Mouse (Mus musculus) left cerebral cortex, adult 2 months (tissue): ENCODE measurements around the gene Rtf2. TPM values are rescaled to one million over a fixed set of nuclear protein-coding genes. Genes with fewer than 3 reads are reported as not detected.
A peak's percentile ranks its signal among the peaks of the same experiment; 100 is the strongest.

ENCODE experiments used
- DNase-seq, 2 experiments: peaks; one replicate each; pipeline ENCODE4 v3.0.0; 2021 to 2022; ENCODE audit warnings: low spot score in 2 of 2, mixed read lengths in 1 of 2; ENCODE audit errors: extremely low spot score in 1 of 2
- H3K27ac ChIP-seq: fragments of 200-600 bp; 2 replicates; pipeline ENCODE4 v1.8.1; 2022
- H3K4me3 ChIP-seq: fragments of 200-600 bp; 2 replicates; pipeline ENCODE4 v1.8.1; 2022
- CTCF ChIP-seq: fragments of 200-600 bp; IDR thresholded peaks from 2 replicates; pipeline ENCODE4 v1.8.1; 2022; ENCODE audit warnings: antibody characterized with exemption, mild to moderate bottlenecking, moderate library complexity
- intact Hi-C: fragments of 180-260 bp; cut with DNase I; formaldehyde crosslinking; loops from one replicate; pipeline ENCODE4 v1.15.1; 2025
- long read RNA-seq, 2 experiments: library from polyadenylated mRNA; stranded (forward); transcript quantifications; one replicate each; pipeline ENCODE4 v2.0.0; 2021; ENCODE audit warnings: borderline mapping rate in 2 of 2
- total RNA-seq, 2 experiments: library from RNA; stranded (reverse); gene quantifications; 2 replicates each; pipeline ENCODE4 v1.2.3; 2021

The Rtf2 gene
- 10 to 100 TPM; 71.6 to 75.9 TPM for total RNA-seq
- long read RNA-seq, experiment 1, transcript Rtf2-201 (9 exons, 2,173 nt), result major isoform, 156 of 166 reads
- long read RNA-seq, experiment 1, partial matches to known transcripts, result 2 of 166 reads
- long read RNA-seq, experiment 1, other reads (novel, unspliced or antisense), result 7 of 166 reads
- long read RNA-seq, experiment 2, transcript Rtf2-201 (9 exons, 2,173 nt), result major isoform, 84 of 95 reads
- long read RNA-seq, experiment 2, partial matches to known transcripts, result 3 of 95 reads
- long read RNA-seq, experiment 2, other reads (novel, unspliced or antisense), result 8 of 95 reads

GRCm38 (mm10) chr2:172439843-172440639, at the start of gene Rtf2:
TSS of gene Rtf2 (plus strand) at chr2:172440556.
- TF ChIP-seq CTCF, result peak; percentile 29

GRCm38 (mm10) chr2:172392041-172392521, 48.3 kb upstream of the Rtf2 start:
- peak; percentile 47 to 53 for DNase-seq
- intact Hi-C loops, result loop anchor here (5.0 kb wide), 1 partner anchor 45 kb away; no protein-coding TSS in a partner anchor
- no peak for TF ChIP-seq CTCF
- Histone ChIP-seq H3K27ac (peak overlapping the region; percentile 53), H3K4me3 (no peak overlapping the region)

More at GRCm38 (mm10) chr2:172439843-172440639, at the start of gene Rtf2:
- intact Hi-C loops, result loop anchor here (2.0 to 5.0 kb wide), 3 partner anchors 48 to 213 kb away; partner anchors contain the start of genes Aurka, Cass4 and Cstf1
- H3K4me3 ChIP-seq, result peak within 1 kb of the TSS; percentile 99
- peak; percentile 99 to 100 for DNase-seq
- H3K27ac ChIP-seq, result peak within 1 kb of the TSS; percentile 88

DNA sequence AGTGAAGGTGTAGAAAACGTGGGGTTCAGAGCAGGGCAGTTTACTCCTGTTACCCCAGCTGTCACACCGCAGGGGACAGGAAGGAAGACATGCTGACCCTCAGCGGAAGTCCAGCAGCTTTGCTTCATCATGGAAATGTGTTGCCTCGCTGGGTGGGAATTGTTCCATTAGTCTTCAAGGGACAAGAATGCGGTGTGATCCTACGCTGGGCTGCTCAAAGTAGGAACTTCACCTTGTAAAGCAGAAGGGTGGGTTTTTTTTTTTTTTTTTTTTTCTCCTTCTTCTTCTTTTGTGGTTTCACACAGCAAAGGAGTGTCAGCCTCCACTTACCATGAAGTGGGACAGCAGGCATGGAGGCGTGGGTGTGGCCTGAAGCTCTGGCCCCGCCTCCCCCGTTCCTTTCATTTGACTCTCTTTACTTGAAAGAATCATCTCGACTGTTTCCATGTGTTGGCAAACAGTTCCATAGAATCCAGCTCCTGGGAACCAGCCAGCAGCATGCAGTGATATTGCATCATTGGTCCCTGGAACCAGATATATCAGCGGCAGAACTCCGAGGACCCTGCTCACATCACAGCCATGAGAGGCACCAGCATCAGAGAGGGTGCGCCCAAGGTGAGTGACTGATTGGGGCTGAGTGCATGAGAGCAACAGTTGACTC, 46.8 kb upstream of the Rtf2 start, which contains the start of gene Cass4:
Cass4 (plus strand) TSS at position 404 of the 661 bp plus-strand sequence.
- H3K27ac ChIP-seq, result peak within 1 kb of the TSS; percentile 53; the same call in 1 of the 2 replicates
- TF ChIP-seq CTCF, result no peak
- DNase-seq, result no peak
- no peak within 1 kb of the TSS for H3K4me3 ChIP-seq
- intact Hi-C loops, result loop anchor here (5.0 kb wide), 1 partner anchor 44 kb away; no protein-coding TSS in a partner anchor

DNA sequence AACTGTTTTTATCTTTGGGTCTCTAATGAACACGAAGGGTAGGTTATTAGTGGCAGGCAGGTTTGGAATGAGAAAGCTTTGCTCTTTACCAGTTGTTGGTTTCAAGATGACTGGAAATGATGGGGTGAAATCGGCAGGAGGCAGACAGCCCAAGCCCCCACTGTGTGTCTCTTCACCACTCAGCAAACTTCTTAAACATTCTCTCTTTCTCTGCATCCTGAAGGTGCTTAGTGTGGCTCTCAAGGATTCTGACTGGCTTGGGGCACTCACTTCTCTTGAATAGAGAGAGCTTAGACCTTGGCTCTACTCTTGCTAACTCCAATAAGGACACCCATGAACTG, 46.3 kb upstream of the Rtf2 start:
- no peak for TF ChIP-seq CTCF
- intact Hi-C loops, result loop anchor here (5.0 kb wide), 1 partner anchor 43 kb away; no protein-coding TSS in a partner anchor
- DNase-seq, result no peak
- Histone ChIP-seq H3K27ac (no peak overlapping the region), H3K4me3 (no peak overlapping the region)

DNA sequence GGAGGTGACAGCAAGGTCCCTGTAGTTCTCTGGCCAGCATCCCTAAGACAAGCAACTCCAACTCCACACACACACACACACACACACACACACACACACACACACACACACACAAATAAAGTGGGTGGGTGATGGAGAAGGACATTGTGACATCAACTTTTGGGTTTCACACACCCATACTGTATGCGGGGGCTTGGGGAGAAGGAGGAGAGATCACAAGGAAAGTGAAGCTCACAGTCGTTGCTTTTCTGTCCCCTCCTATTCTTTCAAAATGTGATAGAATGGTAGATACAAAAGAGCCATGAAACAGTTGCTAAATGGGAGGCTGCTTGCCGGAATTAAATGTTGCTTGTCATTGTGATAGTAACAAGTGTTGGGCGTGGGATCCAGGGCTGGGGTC, 45.7 kb upstream of the Rtf2 start:
- TF ChIP-seq CTCF, result no peak
- Histone ChIP-seq H3K27ac (no peak overlapping the region), H3K4me3 (no peak overlapping the region)
- DNase-seq, result no peak
- intact Hi-C loops, result loop anchor here (5.0 kb wide), 1 partner anchor 43 kb away; no protein-coding TSS in a partner anchor

- no peak for TF ChIP-seq CTCF
- no peak overlapping the region for H3K27ac ChIP-seq
- intact Hi-C loops, result no loop called here
- no peak overlapping the region for H3K4me3 ChIP-seq
- DNase-seq, result no peak
Measured at GRCm38 (mm10) chr2:172395961-172396360, 44.4 kb upstream of the Rtf2 start.

DNA sequence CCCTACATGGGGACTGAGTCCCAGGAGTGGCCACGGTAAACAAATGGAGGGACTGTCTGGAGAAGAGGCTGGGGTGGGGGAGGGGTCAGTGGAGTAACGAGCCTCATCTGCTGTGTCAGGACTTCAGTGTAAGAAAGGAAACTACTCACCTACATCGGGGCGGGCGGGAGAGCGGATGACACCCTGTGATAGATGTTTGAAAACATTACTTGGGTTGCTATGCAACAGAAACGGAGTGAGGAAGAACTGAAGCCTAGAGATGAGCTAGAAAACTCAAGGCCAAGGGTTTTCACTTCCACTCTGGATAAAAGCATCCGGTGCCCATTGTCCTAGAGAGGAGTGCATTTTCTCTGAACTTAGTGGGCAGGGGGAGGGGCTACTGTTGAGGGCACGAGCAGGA, 40.5 kb upstream of the Rtf2 start:
- TF ChIP-seq CTCF, result no peak
- H3K27ac ChIP-seq, result no peak overlapping the region
- DNase-seq, result no peak
- H3K4me3 ChIP-seq, result no peak overlapping the region
- intact Hi-C loops, result no loop called here

- no peak overlapping the region for H3K27ac ChIP-seq
- no peak for DNase-seq
- intact Hi-C loops, result no loop called here
- no peak for TF ChIP-seq CTCF
- no peak overlapping the region for H3K4me3 ChIP-seq
Measured at GRCm38 (mm10) chr2:172401116-172401825, 39.1 kb upstream of the Rtf2 start.

DNA sequence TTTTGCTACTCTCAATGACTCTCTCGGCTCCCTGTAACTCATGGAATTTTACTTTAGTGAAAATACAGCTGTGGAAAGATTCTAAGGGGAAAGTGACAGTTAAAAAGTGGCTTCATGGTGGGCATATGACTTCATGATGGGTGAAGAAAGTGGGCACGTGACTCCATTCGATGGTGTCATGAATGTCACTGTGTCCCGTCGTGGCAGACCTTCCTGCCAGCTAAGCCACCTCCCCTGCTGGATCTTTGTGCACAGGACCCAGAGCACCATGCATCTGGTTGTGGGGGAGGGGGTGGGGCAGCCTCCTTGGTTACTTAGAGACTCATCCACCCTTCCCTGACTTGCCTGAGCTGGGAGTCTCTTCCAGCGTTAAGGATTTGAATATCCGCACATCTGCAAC, 36.1 kb upstream of the Rtf2 start:
- Histone ChIP-seq H3K27ac (no peak overlapping the region), H3K4me3 (no peak overlapping the region)
- DNase-seq, result no peak
- TF ChIP-seq CTCF, result no peak
- intact Hi-C loops, result no loop called here

- no peak for TF ChIP-seq CTCF
- intact Hi-C loops, result no loop called here
- Histone ChIP-seq H3K27ac (no peak overlapping the region), H3K4me3 (no peak overlapping the region)
- DNase-seq, result no peak
Measured at GRCm38 (mm10) chr2:172405011-172405410, 35.3 kb upstream of the Rtf2 start.

- no peak overlapping the region for H3K4me3 ChIP-seq
- TF ChIP-seq CTCF, result no peak
- no peak overlapping the region for H3K27ac ChIP-seq
- intact Hi-C loops, result no loop called here
- no peak for DNase-seq
Measured at GRCm38 (mm10) chr2:172406173-172406572, 34.2 kb upstream of the Rtf2 start.
